Mouse (Mus musculus): ENCODE measurements around the gene 1810010H24Rik.
"Not testable (repeated sequence)": the region's sequence is repeated elsewhere in the genome, so short reads cannot be mapped to it uniquely, and the experiment has no call there.

1810010H24Rik gene

DNA sequence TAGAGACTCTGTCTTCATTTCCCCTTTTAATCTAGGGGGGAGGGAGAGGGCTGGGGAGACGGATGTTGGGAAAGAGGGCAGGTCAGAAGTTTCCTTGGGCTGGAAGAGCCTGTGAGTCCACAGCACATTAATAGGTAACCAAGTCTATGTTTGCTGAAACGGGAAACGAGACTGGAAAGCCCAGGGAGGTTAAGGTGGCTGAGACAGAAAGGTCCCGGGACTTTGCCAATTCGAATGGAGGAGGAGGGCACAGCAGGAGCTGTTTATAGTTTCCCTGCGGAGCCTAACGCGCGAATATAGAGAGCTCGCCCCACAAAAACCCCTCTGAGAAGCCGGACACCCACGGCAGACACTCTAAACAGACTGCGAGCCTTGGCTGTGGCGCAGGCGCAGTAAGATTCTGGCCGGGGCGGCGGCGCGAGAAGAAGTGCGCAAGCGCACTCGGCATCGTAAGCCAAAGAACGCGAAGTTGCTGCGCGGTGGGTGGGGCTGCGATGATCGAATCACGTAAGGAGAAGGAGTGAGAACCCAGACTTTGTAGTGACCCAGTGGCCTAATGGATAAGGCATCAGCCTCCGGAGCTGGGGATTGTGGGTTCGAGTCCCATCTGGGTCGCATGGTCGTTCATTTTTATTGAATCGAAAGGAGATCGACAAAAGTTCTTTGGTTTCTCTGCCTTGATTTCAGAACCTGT, 13.0 kb upstream of the 1810010H24Rik start:
- in situ Hi-C loops (cut with MboI; ENCODE audit: low sequenced_read_pairs): no loop called here

DNA sequence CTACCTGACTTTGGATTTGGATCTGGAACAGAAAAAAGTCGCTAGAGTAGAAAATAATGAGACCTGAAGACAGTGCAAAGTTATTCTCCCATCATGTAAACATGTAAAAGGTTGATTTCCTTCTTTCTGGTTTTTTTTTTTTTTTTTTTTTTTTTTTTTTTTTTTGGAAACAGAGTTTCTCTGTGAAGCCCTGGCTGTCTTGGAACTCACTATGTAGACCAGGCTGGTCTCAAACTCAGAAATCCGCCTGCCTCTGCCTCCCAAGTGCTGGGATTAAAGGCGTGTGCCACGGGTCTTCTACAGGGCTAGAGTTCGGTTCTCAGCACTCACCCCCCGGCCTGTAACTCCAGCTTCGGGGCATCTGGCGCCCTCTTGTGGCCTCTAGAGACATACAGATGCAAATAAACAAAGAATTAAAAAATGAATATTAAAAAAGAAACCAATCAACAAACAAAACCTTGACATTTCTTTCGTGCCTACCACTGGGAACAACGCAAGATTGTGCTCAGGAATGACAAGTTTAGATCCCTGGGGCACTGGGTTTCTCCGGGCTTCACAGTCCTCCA, 11.4 kb upstream of the 1810010H24Rik start:
- in situ Hi-C loops (cut with MboI; ENCODE audit: low sequenced_read_pairs): no loop called here

DNA sequence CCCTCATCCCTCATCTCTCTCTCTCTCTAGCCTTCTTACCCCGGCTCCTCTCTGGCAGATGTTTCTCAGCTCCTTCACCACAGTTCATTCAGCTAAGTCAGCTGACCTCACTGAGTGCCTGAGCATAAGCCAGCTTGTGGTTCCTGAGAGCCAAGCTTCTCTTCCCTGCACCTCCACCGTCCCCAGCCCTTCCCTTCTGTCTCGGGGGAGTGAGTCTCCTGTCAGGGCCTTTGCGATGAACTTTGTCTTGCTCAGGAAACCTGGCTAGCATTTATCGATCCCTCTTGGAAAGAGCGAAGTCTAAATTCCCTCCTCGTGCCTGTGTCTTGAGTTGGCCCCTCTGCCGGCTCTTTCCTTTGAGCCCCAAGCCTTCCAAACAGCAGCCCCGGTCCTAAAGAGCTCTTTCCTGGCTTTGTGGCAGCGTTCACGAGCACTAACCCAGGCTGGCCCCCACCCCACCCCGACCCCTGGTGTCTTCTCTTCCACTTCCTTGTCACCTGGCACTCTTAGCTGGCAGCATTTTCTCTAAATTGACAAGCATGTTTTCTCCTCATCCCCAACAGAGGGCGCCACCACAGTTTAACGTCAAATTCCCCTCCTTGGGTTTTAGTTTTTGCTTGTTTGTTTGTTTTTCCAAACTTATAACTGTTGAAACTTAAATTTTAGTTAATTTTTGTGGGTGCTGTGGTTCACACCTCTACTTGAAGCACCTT, 10.7 kb upstream of the 1810010H24Rik start:
- in situ Hi-C loops (cut with MboI; ENCODE audit: low sequenced_read_pairs): no loop called here

DNA sequence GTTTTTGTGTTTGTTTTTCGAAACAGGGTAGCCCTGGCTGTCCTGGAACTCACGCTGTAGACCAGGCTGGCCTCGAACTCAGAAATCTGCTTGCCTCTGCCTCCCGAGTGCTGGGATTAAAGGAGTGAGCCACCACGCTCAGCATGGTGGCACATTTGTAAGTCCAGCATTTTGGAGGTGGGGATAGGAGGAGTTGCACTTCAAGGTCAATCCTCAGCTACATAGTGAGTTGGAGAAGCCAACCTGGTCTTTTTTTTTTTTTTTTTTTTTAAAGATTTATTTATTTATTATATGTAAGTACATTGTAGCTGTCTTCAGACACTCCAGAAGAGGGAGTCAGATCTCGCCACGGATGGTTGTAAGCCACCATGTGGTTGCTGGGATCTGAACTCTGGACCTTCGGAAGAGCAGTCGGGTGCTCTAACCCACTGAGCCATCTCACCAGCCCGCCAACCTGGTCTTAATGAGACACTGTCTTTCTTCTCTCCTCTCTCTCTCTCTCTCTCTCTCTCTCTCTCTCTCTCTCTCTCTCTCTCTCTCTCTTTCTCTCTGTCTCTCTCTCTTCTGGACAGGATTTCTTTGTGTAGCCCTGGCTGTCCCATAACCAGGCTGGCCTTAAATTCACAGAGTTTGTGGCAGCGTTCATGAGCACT, 9.8 kb upstream of the 1810010H24Rik start:
- in situ Hi-C loops (cut with MboI; ENCODE audit: low sequenced_read_pairs): not testable (repeated sequence)

DNA sequence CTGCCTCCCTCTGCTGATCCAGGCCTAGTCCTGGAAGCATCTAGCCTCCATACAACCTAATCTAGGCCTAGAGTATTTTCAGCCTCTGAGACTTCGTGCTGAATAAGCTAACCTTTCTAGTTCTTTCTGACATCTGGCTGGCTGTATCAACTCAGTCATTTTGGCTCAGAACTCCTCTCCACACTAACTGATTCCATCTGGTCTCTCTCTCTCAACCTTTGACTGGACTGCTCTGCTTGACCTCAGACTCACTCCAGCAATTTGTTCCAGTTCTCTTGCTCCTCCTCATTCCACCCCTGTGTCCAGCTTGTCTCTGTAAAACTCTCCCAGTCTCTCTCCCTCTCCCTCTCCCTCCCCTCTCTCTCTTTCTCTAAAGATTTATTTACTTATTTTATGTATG, 8.6 kb upstream of the 1810010H24Rik start:
- in situ Hi-C loops (cut with MboI; ENCODE audit: low sequenced_read_pairs): no loop called here

DNA sequence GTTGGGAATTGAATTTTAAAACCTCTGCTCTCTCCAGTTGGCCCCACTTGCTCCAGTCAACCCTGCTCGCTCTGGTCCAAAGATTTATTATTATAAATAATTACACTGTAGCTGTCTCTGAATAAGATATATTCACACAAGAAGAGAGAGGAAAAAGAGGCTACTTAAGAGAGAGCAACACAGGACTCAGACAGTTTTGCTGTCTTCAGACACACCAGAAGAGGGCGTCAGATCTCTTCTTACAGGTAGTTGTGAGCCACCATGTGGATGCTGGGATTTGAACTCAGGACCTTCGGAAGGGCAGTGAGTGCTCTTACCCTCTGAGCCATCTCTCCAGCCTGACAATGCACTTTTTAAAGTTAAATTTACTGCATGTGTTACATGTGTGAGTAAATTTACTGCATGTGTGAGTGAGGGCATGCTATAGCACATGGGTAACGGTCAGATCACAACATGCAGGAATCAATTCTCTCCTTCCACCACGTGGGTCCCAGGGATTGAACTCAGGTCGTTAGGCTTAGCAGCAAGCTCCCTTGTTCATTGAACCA, 8.1 kb upstream of the 1810010H24Rik start:
- in situ Hi-C loops (cut with MboI; ENCODE audit: low sequenced_read_pairs): no loop called here

DNA sequence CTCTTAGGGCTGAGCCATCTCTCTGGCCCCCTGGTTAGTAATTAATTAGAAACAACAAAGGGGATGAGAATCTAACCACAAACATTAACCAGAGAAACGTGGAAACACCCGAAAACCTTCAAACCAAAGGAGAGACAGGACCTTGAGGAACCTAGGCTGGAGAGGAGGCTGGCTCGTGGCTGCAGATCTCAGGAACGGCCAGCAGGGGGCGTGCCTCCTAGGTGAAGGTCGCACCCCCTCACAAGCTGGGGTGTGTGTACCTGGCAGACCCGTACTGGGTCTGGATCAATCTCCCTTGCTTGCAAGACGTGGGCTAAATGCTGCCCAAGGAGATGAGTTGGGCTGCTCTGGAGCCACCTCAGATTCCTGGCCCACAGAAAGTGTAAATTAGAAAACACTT, 6.9 kb upstream of the 1810010H24Rik start:
- in situ Hi-C loops (cut with MboI; ENCODE audit: low sequenced_read_pairs): no loop called here

DNA sequence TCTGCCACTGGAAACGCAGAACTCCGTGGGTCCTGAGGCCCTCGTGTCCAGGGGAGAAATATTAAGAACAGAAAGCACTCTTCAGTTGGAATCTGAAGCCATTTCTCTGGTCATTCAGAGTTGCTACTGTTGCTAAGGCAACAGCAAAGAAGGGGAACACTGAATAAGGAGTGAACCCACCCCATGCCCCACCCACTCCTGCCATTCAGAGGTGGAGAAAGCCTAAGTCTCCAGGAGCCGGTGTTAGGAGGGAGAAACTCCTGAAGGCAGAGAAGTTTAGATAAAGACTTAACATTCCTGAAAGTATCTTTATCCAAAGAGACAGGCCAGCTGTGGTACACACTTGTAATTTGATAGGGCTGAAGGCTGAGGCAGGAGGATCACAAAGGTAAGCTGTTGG, 6.2 kb upstream of the 1810010H24Rik start:
- in situ Hi-C loops (cut with MboI; ENCODE audit: low sequenced_read_pairs): no loop called here

DNA sequence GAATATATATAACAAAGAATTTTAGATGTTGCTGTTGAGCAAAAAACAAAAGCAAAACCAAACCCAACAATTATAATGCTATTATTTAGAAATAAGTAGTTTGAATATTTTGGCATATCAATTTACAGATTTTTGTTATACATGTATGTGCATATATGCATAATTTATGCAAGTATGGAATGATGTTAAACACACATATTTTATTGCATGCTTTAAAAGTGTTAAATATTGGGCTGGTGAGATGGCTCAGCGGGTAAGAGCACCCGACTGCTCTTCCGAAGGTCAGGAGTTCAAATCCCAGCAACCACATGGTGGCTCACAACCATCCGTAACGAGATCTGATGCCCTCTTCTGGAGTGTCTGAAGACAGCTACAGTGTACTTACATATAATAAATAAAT, 5.8 kb upstream of the 1810010H24Rik start:
- in situ Hi-C loops (cut with MboI; ENCODE audit: low sequenced_read_pairs): not testable (repeated sequence)

DNA sequence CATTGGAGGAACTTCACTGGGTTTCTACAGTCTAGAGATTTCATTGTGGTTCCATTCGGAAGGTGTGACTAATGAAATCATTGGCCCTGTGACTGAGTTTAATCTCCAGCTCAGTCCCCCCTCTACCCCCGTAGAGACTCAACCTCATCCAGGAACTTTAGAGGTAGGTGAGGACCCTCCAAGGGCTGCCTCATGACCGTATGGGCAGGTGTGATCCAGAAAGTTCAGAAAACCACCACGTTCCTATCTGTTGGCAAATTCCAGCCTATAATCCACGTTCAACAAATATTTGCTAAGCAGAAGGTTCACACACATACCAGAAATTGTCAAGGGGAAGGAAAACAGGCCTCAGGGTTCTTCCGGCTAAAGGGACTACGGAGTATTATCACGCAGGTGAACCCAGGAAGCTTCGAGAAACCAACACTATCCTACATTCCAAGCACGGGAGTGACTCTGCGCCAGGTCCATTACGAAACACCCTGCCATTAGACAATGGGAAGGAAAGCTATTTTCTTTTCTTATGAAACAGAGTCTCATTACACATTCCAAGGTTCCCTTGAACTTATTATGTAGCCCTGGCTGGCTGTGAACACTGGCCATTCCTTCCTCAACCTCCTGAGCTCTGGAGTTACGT, 3.3 kb upstream of the 1810010H24Rik start:
- in situ Hi-C loops (cut with MboI; ENCODE audit: low sequenced_read_pairs): no loop called here

DNA sequence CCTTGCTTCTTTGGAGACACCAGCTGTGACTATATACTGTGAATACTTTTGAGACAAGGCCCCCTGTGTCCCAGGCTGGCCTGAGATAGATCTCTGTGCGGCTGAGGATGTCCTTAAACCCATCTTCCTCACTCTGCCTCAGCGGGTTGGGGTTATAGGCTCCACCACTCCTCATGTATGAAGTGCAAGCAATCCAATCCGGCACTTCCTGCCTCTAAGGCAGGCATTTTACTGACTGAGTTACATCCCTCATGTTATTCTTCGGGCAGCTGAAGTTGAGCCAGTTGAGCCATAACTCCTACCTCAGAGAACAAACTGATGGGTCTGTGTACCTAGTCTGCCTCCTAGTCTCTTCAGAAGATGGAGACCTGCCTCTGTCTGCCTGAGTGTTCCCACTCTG, 1.1 kb upstream of the 1810010H24Rik start:
- in situ Hi-C loops (cut with MboI; ENCODE audit: low sequenced_read_pairs): no loop called here

DNA sequence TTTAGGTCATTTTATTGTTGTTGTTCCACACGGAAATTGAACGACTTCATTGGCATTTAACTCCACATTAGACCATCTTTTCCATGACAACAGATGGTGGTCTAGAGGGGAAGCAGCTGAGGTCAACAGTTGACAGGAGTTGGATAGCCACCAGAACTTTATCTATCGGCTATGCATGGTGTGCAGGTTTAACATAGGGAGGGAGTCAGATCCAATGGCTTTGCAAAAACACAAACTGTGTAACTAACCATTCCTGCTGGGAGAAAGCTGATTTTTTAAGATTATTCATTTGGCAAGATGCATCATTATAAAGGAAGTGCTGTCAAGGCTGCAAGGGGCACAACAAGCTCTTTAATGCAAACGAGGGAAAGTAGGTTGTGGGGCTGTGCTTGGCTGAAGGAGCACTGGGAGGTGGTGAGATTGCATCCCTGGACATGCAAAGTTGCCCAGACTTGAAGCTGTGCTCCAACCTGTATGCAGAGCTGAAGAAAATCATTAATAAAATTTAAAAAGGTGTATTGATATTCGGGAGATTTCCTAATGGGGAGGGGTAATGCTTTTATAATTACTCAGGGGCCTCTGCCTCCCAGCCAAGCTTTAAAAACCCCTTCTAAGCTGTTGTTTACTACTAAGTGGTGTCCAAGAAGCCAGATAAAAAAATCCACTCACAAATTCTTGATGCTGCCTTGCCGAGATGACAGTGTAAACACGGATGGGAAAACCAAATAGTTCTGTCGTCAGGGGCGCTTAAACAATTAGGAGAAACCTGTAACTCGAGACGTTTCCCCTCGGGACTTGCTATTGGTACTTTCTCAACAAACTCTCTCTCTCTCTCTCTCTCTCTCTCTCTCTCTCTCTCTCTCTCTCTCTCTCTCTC, 1.3 kb downstream of the 1810010H24Rik start:
- in situ Hi-C loops (cut with MboI; ENCODE audit: low sequenced_read_pairs): no loop called here

DNA sequence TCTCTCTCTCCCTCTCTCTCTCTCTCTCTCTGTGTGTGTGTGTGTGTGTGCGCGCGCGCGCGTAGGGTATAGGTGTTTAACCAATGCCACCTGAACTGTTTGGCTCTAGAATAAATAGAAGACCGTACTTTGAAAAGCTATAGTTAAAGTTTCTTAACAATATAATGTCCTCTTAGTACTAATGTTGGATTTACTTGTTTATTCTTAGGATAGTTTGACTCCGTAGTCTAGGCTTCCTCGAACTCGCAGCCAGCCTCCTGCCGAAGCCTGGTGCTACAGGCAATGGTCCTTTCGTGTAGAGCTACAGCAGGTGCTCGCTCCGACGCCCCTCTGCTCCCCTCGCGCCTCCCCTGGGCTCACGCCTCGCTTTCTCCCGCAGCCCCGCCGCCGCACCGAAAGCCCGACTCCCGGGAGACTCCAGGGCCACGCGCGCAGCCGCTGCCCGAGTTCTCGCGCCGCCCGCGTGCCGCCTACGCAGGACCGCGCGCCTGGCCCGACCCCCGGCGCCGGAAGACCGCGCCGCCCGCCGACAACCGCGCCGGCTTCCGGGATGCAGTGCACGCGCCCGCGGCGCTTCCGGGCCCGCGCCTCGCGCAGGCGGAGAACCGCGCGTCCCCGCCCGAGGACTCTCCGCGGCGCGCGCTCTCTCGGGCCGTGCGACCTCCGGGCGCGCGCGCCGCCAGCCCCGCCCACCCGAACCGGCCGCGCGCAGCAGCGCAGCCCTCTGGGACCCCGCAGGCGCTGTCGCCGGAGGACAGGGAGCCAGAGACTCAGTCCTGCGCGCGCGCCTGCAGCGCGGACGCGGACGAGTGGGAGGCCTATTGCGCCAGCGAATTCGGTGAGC, 2.2 kb downstream of the 1810010H24Rik start:
- in situ Hi-C loops (cut with MboI; ENCODE audit: low sequenced_read_pairs): no loop called here

DNA sequence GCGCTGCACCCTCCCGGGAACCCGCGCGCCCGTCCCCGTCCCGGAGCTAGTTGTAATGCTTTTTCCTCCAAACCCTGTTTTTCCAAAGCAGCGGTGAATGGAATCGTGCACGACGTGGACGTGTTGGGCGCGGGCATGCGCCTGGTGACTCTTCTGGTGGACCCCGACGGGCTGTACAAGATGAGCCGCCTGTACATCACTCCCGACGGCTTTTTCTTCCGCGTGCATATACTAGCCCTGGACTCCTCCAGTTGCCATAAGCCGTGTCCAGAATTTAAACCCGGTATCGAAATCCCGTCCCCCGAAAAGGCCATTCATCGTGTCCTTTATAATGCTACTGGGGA, 2.8 kb downstream of the 1810010H24Rik start:
- in situ Hi-C loops (cut with MboI; ENCODE audit: low sequenced_read_pairs): no loop called here

DNA sequence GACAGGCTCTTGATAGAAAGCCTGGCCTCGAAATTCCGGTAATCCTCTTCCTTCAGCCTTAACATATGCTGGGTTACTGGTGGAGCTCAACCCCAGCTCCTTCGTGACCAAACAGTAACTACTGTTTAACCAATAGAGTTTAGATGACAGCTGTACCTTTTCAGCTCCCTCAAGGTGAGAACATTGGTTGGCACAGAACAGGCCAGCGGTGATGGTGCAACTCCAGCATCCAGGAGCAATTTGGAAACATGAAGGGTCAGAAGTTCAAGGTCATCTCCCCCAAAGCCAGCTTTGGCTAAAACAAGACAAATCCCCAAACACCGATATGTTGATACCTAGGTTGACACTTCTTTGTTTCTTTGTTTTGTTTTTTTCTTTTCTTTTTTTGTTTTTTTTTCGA, 3.3 kb downstream of the 1810010H24Rik start:
- in situ Hi-C loops (cut with MboI; ENCODE audit: low sequenced_read_pairs): no loop called here

DNA sequence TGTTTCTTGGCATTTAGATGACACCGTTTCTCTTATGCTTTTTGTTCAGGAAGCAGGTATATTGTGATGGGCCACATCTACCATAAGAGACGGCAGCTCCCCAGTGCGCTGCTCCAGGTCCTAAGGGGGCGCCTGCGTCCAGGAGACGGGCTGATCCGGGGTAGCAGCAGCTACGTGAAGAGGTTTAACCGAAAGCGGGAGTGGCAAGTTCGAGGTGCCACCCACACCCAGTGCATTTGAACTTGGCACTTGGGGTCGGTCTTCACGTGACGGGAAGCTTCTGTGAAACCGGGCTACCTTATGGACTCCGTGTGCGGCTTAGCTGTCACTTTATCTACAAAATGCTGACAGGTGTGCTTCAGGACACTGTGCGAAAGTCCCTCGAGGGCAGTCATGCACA, 4.1 kb downstream of the 1810010H24Rik start:
- in situ Hi-C loops (cut with MboI; ENCODE audit: low sequenced_read_pairs): no loop called here

DNA sequence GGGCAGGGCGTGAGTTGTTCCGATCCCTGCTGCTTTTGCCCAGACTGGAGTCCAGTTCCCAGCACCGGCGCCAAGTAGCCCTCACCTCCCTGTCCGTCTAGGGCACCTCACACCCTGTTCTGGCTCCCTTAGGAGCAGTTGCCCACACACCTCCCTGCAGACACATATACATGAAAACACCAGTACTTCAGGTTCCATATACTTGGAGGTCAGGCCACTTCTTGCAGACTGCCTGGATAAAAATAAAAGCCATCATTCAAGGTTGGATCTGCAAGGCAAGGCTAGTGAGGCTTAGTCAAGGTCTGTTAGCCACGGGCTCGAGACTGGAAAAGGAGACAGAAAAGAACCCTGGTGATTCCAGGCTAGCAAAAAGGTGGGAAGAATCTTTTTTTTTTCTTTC, 6.2 kb downstream of the 1810010H24Rik start:
- in situ Hi-C loops (cut with MboI; ENCODE audit: low sequenced_read_pairs): no loop called here

DNA sequence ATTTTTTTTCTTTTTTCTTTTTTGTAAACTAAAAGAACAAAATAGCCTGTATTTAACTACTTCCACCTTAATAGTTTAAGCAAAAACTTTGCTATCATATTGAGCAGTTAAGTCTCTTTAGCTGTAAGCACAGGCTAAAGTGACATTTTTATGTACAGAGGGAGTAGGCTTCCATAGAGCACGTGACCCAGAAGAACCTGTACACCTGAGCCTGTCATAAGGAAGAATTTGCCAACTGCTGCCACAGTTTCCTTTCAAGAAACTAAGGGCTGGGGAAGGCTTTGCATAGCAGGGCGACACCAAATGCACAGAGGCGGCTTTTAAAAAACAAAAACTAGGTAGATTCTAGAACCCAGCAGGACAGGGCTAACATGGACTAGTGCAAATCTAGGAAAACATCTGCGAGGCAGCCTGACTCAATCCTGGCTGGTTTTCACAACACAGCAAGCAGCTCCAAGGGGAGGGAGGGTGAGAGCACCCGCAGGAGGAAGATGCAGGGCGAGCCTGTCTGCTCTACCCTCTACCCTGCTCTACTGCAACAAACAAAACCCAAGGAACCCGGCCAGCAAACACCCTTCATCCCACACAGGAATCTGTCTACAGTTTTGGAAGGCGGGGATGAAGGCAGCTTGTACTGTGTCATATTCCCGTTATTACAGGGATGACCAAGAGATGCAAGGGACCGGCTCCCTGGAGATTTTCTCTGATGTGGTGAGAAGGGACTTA, 8.8 kb downstream of the 1810010H24Rik start:
- in situ Hi-C loops (cut with MboI; ENCODE audit: low sequenced_read_pairs): no loop called here

DNA sequence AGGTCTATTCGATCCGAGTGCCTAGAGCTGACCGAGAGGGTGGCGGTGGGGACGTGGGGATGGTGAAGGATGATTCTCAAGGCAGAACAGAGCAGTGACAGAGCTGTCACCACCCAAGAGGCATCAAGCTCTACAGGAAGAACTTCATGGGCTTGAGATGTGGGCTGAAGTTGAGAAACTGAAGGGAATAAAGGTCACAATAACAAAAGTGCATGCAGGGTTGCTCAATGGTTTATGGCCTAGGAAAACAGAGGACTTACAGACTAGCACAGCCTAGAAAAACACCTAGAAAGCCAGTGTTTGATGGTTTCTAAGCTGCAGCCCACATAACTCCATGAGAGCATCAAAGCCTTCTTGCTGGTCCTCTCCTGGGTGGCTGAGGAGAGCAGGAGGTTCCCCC, 13.9 kb downstream of the 1810010H24Rik start:
- in situ Hi-C loops (cut with MboI; ENCODE audit: low sequenced_read_pairs): no loop called here

All from CH12F3 (cell line).